Mouse (Mus musculus): ENCODE results near the gene Spaca3. TPM values are rescaled to one million over a fixed set of nuclear protein-coding genes. Genes with fewer than 3 reads are reported as not detected.

Gene Spaca3
- polyA plus RNA-seq (2017; shearing (Covaris generic)): not detected

DNA sequence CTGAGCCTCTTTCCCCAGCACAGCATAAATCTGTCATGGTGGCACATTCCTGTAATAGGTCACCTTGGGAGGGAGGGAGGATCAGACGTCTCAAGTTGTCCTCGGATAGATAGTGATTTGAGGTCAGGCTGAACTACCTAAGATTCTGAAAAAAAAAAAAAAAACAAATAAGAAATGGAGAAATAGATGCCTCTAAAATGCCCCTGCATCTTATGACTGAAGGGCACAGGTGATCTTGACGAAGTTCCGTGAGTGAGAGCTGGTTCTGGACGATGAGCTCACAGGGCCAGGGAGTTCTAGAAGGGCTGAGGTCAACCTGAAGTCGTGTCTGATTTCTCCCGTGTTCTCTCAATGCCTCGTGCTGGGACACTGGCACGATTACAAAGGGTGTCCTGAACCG, at the start of gene Spaca3:
Gene Spaca3 (plus strand): TSS at position 301 of the 400 bp plus-strand sequence.

GRCm38 (mm10) chr11:80809993-80810821, 48.0 kb upstream of the Spaca3 start, which contains the start of gene Tmem98:
Tmem98 (plus strand) TSS chr11:80810175.

Other genes starting within 250 kb of the Spaca3 start
- 4.6 TPM for gene Myo1d, start 78.3 kb upstream of the Spaca3 start, polyA plus RNA-seq (2017; shearing (Covaris generic))
- not detected for gene Tmem98, start 48.2 kb upstream of the Spaca3 start, polyA plus RNA-seq (2017; shearing (Covaris generic))